Mouse (Mus musculus) cerebellum, adult 9-11 months (tissue): ENCODE measurements at regions not wholly inside any gene's neighbourhood (a gene's known extent, or its start where the extent isn't known, plus 50 kb on each side); places are given as distances from the start of the nearest gene placed in this dataset.
A peak's percentile ranks its signal among the peaks of the same experiment; 100 is the strongest.

Experiments
- DNase-seq: peaks from one replicate; pipeline ENCODE4 v3.0.0; 2022

DNA sequence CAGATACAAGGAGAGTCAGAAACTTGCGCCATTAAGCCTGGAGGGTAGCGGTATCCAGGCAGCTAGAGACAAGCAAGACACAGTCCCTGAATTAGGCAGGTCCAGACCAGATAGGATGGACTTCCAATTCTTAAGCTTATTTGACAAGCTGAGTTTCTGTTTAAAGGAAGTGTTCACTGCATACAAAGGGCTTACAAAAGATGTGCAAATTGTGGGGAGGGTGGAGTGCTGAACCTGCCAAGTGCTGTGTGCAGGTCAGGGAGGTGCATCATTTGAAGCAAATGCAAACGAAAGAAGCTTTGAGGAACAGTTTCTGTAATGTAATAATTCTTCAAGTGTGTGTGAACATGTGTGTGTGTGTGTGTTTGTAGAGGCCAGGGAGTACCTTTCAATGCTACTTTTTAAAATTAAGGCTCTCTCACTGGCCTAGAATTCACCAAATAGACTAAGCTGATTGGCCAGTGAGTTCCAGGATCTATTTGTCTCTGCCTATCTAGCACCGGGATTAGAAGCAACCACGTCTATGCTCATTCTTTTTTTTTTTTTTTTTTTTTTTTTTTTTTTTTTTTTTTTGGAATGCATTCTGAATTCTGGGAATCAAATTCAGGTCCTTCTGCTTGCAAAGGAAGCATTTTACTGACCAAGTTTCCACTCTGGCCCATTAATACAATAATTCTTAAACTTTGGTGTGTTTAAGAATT is 74.6 kb upstream of the Gm4894 start:
- no peak for DNase-seq

DNA sequence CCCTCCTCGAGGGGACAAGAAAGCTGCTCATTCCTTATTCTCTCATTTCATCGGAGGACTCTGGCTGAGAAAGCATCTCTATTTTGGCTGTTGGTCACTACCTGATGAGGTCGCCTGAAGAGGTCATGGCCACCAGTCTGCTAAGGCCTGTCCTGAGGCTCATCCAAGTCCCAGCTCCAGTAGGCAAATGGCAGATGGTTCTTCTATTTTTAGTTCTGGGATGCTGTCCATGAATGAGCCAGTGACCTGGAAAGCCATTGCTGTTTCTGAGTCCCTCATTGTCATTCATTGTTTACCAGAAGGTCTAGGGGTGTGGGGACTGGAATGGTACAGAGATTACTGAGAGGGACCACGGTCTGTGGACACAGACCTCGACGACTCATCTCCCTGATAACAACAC is 71.8 kb upstream of the Gm4894 start:
- DNase-seq, result peak; percentile 92

DNA sequence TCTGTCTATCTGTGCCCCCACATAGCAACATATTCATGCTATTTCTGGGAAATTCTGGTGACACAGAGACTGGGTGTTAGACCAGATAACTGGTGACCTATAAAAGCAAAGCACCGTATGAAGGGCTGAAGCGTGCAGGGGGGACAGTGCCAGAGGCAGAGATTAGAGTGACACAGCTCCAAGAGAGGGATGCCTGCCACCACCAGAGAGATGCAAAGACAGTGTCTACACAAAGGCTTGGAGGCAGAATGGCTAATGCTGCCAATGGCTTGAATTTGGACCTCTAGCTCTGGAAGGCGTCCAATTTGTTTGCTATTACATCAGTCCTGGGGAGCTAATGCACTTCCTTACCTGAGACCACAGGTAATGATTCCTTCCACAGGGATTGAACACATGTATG is 65.5 kb upstream of the Gm4894 start:
- peak; percentile 83 for DNase-seq

DNA sequence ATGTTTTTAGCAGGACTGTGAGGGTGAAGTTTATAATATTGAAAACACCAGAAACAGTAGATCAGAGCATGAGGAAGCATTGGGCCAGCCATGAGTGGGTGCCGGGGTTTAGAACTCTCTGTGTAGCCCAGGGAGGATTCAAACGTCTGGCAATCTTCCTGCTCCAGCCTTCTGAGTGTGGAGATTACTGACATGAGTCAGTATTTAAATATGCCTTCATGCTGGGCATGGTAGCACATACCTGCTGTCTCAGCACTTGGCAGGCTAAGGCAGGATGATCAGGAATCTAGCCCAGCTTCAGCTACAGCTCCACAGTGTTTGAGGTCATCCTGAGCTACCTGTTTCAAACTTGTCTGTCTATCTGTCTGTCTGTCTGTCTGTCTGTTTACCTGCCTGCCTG is 60.9 kb upstream of the Gm4894 start:
- peak; percentile 83 for DNase-seq

DNA sequence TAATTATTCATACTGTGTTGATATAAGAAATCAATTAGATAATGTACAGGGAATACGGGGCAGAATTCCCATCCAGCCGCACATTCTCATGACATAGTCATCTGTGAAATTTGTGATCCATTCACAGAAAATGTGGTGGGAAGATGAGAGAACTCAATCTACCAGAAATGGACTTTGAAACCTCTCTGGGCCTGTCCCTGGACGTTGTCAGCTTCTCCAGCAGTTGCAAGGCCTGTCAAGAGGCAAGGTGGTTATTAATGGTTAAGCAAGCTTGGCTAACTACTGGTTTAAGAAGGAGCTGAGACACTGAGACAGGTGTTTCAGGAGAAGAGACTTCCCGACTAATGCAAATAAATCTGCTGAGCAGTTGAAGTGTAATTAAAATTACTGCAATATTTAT is 57.6 kb upstream of the Gm4894 start:
- no peak for DNase-seq
